Mouse (Mus musculus): ENCODE results near the gene Rnf144b.

The Rnf144b gene

DNA sequence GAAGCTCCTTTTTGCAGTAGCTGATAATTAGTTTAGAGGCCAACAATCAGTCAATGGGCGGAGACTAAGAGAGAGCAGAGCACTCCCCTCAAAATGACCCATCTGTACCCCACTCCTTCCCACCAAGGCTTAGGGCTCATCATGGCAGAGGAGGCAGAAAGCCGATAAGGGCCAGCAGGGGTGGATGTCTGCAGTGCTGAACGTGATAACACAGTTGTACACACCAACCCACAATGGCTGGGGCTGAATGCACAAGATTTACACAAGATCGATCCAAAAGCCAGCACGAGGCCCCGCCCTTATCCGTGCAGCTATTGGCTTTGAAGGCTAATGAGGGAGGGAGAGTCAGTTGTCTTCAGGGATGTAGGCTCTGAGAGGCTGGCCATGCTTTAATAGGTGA is 58.3 kb downstream of the Rnf144b start:
- no peak for DNase-seq (ENCODE audit: low spot score in 2 of 2)

DNA sequence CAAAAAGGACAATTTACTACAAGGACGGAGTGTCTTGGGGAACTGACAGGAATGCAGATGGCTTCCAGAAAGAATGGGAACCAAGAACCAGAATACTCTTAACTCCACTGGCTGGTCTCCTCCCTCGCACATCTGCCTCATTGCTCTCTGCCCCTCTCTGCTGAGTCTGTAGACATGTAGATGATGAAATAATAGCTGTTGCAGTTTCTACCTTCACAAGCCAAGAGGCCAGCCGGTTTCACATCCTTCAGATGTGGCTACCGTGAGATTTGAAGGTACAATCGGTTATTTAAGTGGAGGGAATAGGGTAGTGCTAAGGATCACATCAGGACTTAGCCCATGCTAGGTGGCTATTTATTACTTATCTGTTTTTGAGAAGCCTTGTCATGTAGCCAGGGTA is 59.9 kb downstream of the Rnf144b start:
- DNase-seq (ENCODE audit: low spot score in 2 of 2), result no peak

DNA sequence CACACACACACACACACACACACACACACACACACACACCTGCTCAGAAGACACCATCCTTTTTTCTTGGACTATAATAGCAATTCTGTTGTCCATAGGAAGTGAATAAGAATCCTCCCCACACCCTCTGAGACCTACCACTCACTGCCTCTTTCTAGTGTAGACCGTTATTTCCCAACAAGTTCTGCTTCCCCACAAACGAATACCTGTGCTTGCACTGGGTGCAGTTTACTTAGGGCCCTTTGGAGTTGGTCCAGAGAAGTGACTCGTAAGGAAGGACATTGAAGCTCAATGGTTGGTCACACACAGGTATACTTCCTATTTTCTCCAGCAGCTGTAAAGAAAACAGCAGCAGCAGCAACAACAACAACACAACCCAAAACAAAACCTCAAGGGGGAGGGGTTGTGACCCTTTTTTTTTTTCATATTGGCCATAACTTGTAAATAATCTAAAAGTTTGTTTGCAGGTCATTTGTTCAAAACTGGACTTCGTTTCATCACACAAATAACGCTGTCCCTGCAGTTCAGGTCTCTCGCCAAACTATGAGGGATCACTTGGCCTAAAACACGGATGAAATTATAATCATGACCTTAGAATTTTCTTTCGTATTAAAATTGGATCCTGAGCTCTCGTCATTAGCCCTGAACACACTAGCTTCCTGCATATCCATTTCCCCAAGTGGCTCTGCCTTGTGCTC is 60.7 kb downstream of the Rnf144b start:
- DNase-seq (ENCODE audit: low spot score in 2 of 2), result no peak

DNA sequence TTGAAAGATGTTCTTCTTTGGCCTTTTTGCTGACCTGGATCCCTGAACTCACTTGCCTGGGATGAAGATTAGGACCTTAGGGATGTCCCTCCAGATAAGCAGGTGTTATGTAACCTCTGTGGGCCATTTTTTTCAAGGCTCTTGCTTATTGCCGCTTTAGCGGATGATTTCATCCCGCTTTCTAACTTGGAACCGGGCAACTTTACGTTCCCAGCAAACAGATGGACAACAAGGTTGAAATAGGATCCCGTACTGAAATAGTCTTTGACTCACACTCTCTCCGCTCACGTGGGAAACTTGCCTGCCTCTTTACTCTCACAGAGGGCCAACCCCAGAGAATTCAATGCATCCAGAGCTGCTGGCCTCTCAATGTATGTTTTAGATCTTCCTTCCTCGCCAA is 61.3 kb downstream of the Rnf144b start:
- DNase-seq (ENCODE audit: low spot score in 2 of 2), result no peak

DNA sequence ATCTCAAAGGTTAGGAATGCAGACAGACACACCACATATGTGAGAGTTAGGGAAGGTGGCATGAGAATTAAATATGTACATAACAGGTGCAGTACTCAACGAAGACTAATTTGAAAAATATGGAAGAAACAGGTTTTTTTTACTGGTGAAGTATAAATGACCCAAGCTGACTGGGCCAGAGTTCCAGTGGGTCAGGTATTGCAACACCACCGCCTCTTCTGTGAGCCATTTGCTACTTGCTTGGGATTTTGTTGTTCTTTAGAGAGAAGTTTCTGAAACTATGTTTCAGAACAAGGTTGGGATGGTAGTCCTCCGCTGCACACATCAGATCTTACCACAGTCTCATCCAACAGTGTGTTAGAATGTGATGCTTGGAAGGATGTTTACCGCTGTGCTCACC is 65.4 kb downstream of the Rnf144b start:
- DNase-seq (ENCODE audit: low spot score in 2 of 2), result no peak

DNA sequence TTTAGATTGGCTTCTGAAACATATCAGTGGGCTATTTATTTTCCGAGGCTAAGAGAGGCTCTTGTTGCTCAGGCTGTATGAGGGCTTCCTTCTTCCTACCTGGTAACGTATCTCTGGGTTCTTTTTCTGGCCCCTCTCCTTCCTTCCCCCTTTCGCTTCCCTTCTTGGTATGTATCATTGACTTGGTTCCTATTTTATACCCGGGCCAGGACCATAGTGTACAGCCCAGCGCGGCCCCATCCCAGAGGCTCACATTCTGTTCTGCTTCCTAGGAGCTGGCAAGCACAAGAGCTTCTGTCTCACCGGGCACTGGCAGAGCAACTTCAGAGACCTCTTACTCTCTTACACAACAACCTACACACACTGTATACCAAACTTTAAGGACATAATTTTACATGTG is 67.5 kb downstream of the Rnf144b start:
- DNase-seq (ENCODE audit: low spot score in 2 of 2), result peak in 1 of 2 experiments; percentile 32

DNA sequence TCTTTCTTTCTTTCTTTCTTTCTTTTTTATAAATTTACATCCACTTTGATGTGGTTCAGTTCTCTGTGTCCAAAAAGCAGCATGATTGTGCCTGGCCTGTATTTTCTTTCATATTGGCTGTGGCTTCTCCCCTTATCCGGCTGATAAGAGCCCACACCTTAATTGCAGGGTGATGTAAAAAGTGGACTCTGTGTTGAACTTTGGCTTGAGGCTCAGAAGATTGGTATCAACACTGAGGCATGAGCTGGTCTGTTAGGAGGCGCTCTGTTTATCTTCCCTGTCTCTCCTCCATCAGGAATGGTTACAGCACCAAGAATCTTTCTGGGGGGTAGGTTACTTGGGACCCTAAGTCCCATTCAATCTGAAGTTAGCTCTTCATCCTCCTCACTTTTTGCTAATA is 69.7 kb downstream of the Rnf144b start:
- no peak for DNase-seq (ENCODE audit: low spot score in 2 of 2)

DNA sequence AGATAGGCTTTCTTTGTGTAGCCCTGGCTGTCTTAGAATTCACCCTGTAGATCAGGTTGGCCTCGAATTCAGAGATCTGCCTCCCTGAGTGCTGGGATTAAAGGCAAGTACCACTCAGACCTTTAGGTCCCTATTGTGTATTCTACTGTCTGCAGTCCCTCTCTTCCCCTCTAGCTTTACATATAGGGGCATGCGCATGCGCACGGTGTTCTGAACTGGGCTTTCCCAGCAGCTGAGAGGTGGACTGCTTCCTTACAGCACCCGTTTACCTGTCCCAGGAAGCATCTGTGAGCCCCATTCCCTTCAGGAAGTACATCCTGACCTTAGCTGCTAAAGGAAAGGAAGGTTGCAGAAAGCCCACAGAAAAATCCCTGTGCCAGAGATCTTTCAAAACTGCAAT is 70.3 kb downstream of the Rnf144b start:
- DNase-seq (ENCODE audit: low spot score in 2 of 2), result no peak

DNA sequence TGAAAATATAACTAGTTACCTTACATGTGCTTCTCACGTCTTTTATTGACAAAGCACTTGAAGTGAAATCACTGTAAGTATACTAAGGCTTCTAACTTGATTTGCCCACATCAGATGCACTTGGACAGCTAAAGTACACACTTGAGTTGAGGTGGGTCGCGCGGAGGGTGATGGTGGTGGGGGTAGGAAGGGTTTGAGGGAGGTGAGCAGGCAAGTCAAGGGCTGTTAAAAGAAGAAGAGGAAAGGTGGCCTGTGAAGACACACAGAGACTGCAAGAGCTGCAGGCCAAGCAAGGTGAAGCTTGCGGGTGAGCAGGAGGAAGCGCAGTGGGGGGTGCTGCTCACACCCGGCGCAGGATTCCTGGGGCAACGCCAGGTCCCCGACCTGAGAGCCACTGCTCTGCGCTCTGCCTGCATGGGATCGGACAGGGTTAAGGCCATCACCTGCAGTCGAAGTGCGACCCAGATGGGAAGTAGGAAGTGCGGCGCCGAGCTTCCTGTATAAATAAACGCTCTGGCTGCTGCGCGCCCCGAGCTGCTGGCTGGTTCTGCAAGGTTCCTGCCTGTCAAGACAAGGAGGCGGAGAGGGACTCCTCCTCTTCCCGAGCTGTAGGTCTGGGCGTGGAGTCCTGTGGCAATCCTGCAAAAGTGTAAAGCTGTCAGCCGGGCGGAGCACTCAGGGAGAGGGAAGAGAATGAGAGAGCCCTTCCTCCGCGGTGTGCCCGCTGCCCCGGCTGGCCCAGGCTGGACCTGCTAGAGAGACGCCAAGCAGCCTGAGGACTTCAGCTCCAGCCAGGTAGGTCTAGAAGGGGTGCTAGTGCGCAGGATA is 71.1 kb downstream of the Rnf144b start:
- peak; percentile 43 to 56 for DNase-seq (ENCODE audit: low spot score in 2 of 2)

DNA sequence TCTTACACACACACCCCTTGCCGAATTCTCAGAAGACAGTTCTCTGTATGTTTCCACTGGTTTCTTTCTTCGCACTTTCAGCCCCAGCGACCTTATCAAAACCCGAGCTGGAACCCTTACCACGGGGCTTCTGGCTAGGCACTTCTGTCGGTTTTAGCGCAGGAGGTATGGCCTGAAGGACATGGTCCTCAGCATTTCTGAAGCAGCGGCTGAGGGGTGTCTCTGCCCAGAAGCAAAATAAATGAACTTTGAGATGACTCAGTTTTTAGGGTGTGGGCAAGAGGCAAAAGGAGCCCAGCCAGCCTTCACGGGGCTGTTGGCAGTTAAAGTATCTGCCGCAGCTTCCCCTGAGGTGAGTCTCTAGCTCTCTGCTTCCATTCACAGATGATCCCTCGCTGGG is 72.2 kb downstream of the Rnf144b start:
- DNase-seq (ENCODE audit: low spot score in 2 of 2), result no peak

DNA sequence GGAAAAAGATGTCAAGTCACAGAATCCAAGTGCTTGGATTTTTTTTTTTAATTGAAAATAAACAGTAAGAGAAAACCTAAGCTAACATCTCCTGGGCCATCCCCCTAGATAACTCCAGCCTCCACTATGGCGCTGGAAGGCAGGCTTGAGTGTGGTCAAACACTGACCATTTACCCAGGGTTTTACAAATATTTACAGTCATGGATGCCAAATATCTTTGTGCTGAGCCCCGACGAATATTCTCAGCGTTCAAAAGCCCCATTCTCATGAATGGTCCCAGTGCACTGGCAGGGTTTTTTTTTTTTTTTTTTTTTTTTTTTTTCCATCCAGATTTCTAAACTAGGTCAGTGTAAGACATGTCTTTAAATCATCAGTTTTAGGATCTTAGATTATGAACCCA is 73.0 kb downstream of the Rnf144b start:
- DNase-seq (ENCODE audit: low spot score in 2 of 2), result no peak

DNA sequence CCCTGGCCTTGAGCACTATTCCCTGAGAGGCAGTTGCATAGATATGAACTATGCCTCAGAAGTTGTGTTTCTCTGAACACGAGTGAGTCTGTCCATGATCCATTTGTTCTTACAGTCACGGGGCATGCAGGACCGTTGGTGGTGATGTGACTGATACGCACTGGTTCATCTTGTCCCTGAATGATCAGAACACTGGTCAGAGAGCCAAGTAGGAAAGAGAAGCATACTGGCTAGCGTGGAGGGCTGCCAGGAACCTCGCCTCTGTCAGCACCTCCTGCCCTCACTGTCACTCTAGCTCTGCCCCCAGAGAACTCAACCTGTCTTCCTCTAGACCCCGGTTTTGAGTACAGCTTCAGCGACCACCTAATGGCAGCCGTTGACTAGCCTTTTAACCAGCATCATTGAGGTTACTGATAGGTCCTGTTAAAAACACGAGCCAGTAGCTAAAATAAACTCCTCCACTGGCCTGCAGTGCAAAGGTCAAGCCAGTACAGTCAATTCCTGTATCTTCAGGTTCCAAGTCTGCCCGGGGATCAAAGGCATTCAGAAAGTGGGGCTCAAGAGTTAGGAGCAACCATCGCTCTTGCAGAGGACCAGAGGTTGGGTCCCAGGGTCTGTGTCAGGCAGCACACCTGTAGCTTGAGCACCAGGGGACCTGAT is 77.7 kb downstream of the Rnf144b start:
- DNase-seq (ENCODE audit: low spot score in 2 of 2), result no peak

DNA sequence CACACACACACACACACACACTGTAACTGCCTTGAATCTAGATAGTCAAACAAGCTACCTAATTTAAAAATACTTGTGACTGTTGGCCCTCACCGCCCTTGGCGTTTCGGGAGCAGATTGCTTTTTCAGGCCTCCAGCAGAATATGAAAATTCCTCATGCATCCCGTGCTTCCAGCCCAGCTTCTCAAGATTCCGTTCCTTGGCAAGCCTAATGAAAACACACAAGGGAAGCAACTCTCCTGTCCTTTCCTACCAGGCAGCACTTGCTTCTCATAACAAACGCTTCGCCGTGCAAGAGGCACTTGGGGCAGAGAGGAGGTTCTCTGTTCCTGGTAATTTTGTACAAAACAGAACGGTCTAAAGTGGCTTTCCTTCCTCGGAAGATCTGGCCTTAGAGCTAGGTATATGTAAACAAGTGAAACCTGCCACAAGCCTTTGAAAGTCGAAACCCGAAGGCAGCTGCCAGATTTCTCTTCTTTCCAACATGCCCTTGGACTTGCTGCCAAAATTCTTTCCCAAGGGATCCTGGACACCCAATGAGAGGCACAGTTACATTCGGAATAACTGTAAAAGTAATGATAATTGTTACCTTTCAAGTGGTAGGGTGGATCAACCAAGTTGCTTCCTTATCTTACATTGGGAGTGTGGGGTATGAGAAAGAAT is 79.6 kb downstream of the Rnf144b start:
- DNase-seq (ENCODE audit: low spot score in 2 of 2), result no peak

DNA sequence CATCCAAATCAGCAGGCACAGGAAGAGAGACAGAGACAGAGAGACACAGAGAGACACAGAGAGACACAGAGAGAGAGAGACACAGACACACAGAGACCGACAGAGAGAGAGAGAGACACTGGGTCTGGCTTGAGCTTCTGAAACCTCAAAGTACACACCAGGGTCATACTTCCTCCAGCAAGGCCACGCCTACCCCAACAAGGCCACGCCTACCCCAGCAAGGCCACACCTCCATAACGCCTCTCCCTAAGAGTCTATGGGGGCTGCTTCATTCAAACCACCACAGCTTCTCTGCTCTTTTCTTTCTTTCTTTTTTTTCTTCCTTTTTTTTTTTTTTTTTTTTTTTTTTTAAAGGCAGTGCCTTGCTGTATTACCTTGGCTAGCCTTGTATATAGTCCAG is 88.0 kb downstream of the Rnf144b start:
- no peak for DNase-seq (ENCODE audit: low spot score in 2 of 2)

DNA sequence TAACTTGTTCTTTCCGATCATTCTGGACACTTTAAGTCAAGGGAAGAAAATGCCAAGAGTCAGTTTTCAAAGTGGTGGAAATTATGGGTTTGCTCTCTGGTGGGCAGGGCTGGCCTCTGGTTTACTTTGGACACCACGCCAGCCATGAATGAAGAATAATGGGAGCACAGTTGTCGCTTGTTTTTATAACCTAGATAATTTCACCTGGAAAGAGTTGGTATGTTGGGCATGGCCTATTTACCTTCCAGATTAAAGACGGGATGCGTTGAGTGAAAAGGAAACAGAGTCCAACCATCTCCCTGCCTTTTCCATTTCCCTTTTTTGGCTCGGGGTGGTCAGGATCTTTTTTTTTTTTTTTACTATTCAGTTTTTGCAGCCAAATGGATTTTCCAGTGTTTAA is 88.5 kb downstream of the Rnf144b start:
- DNase-seq (ENCODE audit: low spot score in 2 of 2), result no peak

DNA sequence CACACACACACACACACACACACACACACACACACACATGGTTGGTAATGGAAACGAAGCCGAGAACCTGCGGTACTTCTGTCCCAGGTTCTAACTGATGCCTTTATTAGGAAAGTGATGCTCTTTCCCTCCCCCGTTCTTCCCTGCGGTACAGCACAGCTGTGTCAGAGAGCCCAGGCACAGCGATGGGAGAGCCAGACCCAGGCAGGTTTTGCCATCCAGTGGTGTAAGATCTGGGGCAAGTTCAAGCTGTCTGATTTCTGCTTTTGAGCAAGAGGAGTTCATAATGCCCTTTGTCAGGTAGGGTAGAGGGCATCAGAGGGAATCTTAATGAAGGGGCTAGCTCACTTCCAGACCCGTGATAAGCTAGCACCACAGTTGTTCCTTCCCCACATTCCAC is 89.1 kb downstream of the Rnf144b start:
- no peak for DNase-seq (ENCODE audit: low spot score in 2 of 2)

DNA sequence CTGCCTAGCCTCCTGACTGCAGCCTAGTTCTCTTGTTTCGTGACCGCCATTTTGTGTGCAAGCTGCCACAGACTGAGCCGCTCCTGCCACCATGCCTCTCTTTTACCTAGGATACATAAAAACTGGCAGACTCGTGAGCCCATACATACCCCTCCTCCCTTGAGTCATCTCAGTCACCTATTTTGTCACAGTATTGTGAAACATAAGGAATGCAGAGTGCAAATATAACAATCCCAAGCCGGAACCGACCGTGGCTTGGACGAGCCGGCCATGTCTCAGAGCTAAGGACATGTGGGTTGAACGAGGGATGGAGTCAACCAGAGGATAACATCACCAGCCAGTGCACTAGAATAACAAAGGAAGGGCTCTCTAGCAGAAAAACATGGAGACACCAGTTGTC is 91.4 kb downstream of the Rnf144b start:
- no peak for DNase-seq (ENCODE audit: low spot score in 2 of 2)

DNA sequence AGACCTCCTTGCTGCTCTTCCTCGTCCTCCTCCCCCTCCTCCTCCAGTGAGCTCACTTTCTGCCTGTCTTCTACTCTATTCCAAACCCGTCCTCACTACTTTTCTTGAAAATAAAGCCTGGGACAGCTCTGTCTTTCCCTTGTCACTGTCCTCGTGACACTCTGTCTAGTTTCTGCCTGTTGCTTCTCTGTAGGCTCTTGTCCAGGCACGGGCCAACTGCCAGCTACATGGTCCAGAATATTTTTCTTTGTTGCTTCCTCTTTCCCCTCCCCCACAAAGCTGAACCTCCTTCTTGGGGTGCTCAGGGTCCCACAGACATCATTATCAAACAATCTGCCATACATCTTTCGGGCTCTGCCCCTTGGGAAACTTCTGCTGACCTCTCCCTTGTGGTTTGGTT is 92.4 kb downstream of the Rnf144b start:
- DNase-seq (ENCODE audit: low spot score in 2 of 2), result no peak

DNA sequence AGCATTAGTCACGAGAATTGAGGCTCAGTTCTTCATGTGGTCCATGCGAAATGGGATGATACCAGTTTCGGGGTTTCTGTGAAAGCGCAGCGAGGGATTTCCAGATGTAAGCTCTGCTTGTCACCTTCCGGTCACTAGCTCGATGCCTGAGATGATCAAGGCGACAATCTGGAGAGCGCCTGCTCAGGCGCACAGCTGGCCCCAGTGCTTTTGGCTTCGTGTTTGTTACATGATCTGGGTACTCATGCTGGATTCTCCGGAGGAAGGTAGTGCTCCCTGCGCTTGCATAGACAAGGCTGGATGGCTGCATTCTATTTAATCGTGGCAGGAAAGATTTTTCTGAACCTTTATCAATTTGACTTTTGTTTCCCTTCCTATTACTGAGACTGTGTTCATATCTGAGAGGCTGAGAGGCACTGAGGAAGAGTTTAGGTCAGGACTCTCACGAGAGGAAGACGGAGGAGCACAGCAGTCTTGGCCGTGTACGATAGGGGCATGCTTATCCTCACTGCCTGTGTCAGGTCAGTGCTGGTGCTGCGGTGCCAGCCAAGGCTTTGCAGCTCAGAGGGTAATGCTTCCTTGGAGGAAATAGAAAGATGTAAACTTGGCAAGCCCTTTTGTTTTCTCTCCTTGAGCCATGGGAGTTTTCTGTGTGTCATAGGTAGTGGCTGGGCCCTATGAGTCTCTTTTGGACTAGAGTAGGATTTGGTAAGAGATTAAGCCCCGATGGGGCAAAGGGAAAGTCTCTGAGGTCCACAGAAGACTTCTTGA is 93.5 kb downstream of the Rnf144b start:
- DNase-seq (ENCODE audit: low spot score in 2 of 2), result no peak

DNA sequence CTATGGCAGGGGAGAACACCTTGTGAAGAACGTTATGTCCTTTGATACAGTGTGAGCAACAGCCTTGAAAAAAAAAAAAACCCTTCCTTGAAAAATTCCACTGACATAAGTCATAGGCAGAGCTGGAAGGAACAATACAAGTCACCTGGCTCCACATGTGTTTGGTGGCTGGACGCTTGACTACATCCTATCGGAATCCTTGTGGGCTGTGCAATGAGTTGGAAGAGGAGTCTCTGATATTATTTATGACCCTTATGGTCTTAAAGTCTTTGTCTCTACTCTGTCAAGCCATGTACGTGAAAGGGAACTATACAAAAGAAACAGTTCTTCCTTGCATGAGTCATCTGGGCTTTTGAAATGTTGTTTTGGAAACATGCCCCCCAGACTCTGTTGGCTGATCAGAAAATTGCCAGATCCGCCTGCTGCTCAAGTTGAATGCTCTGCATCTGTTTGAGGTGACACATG is 94.7 kb downstream of the Rnf144b start:
- no peak for DNase-seq (ENCODE audit: low spot score in 2 of 2)

DNA sequence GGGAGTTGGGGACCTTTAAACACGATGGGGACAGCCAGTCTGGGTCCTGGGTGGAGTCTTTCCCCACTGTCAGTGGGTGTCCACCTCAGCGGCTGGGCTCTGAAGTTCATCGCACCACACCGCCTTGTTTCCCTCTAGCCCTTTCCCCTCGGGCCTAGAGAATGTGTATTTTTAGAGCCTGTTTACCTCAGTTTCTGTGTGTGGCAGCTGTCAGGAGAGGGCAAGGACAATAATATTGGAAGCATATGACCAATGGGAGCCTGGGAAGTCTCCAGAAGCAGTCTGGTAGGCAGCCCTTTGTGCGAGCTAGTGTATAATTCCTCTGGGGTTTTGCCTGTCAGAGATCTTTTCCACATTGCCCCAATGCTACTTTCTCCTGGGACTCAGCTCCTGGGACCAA is 95.9 kb downstream of the Rnf144b start:
- DNase-seq (ENCODE audit: low spot score in 2 of 2), result no peak

DNA sequence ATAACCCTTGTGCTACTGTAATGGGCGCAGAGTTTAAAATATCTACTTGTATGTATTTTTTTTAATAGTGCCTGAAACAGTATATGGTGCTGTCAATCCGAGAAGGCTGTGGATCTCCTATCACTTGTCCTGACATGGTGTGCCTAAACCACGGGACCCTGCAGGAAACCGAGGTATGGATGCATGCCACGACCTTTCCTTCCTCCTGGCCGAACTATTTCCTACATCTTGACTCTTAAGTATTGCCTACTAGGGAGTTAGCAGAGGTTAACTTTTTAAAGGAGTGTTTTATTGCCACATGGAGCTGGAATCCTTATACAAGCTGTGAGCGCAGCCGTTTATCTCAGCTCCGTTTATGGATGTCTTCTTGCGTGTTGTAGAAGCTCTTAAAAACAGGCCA is 98.0 kb downstream of the Rnf144b start:
- no peak for DNase-seq (ENCODE audit: low spot score in 2 of 2)

Data from frontal cortex, postnatal 14 days (tissue).